Mouse (Mus musculus): ENCODE results near the gene Akap2. TPM values are rescaled to one million over a fixed set of nuclear protein-coding genes. Genes with fewer than 3 reads are reported as not detected.

Akap2 gene
- polyA plus RNA-seq, 1 experiment: 0.87 TPM

DNA sequence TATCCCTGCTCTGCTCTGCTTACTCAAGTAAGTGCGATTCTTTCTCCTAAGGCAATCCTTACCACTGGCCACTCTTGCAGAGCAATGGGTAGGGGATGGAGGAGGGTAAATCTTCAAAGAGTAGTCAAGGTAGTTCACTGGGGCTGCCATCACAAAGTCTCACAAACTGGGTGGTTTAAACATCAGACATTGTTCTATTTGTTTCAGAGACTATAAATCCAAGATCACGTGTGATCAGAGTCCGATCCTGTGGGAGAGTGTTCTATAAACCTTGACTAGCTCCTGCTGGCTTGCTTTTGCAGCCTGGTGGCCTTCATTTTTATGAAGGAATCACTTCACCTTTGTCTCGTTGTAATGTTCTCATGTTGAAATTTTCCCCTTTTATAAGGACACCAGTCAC, 199.3 kb downstream of the Akap2 start:
- peaks cover 3% of the 10 kb centered on the region; the same call in 1 of the 2 replicates for H3K9me3 ChIP-seq
- no peak overlapping the region for H3K4me3 ChIP-seq (replicated peaks)
- H3K27me3 ChIP-seq (replicated peaks): peaks cover 18% of the 10 kb centered on the region
- no peaks in the 10 kb centered on the region for H3K36me3 ChIP-seq (replicated peaks; ENCODE audit: low read length)
- TF ChIP-seq GATA1 (IDR thresholded peaks at IDR 0.05; ENCODE audit: borderline replicate concordance, low read length): no peak
- peaks cover 25% of the 10 kb centered on the region for H3K4me1 ChIP-seq

GRCm38 (mm10) chr4:57919494-57920423, 202.3 kb downstream of the Akap2 start:
- Histone ChIP-seq H3K4me1 (peaks cover 22% of the 10 kb centered on the region), H3K9me3 (no peaks in the 10 kb centered on the region), H3K4me3 (replicated peaks) (no peak overlapping the region), H3K36me3 (replicated peaks; ENCODE audit: low read length) (no peaks in the 10 kb centered on the region), H3K27me3 (replicated peaks) (peaks cover 17% of the 10 kb centered on the region)
- TF ChIP-seq FLI1 (IDR thresholded peaks at IDR 0.05; ENCODE audit: low read length): no peak
- TF ChIP-seq GATA1 (IDR thresholded peaks at IDR 0.05; ENCODE audit: borderline replicate concordance, low read length): no peak

DNA sequence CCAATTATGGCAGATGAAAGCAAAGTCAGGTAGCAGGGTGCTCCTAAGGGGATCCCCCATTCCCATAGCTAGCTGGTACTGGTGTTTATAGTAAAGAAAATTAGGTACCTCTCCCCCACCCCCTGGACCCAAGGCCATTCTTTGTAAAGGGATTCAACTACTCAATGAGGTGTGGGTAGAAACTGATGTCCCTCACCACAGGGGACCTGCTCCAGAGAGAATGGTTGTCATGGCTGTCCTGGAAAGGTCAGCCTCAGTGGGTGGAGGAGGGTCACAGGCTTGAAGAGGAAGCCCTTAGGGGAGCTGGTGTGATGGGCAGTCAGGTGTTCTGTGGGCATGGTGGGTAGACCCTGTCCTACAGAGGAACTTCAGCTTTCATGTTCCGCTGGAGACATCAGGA, 203.1 kb downstream of the Akap2 start:
- H3K4me1 ChIP-seq: peaks cover 22% of the 10 kb centered on the region
- H3K36me3 ChIP-seq (replicated peaks; ENCODE audit: low read length): no peaks in the 10 kb centered on the region
- H3K9me3 ChIP-seq: no peaks in the 10 kb centered on the region
- TF ChIP-seq GATA1 (IDR thresholded peaks at IDR 0.05; ENCODE audit: borderline replicate concordance, low read length): no peak
- no peak for TF ChIP-seq FLI1 (IDR thresholded peaks at IDR 0.05; ENCODE audit: low read length)
- H3K4me3 ChIP-seq (replicated peaks): no peak overlapping the region
- peaks cover 11% of the 10 kb centered on the region for H3K27me3 ChIP-seq (replicated peaks)

GRCm38 (mm10) chr4:57922171-57922570, 204.7 kb downstream of the Akap2 start:
- Histone ChIP-seq H3K27me3 (replicated peaks) (peaks cover 5% of the 10 kb centered on the region), H3K36me3 (replicated peaks; ENCODE audit: low read length) (no peaks in the 10 kb centered on the region), H3K4me1 (peaks cover 18% of the 10 kb centered on the region), H3K9me3 (no peaks in the 10 kb centered on the region), H3K4me3 (replicated peaks) (no peak overlapping the region)
- no peak for TF ChIP-seq GATA1 (IDR thresholded peaks at IDR 0.05; ENCODE audit: borderline replicate concordance, low read length)
- TF ChIP-seq FLI1 (IDR thresholded peaks at IDR 0.05; ENCODE audit: low read length): no peak

DNA sequence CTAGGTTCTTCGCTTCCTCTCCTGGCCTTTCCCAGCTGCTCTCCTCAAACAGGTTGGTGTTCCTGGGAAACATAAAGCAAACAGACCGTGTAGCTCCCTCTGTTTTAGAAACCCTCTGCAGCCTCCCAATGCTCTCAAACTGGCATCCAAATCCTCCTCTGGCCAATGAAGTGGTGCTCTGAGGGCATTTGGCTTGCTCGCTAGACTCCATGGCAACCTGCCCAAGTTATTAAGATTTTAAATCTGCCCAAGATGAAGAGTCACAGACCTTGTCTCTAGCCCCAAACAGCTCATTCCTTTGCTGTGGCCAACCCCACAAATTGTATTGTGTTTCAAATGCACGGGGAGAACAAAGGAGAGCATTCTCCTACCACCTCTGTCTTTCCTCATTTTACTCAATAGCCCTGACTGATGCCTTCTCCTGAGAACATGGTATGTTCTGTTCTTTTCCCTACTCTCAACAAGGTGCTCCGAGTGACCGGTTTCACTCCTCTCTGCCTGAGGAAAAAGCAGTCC, 207.2 kb downstream of the Akap2 start:
- peaks cover 7% of the 10 kb centered on the region for H3K4me1 ChIP-seq
- TF ChIP-seq GATA1 (IDR thresholded peaks at IDR 0.05; ENCODE audit: borderline replicate concordance, low read length) (no peak), FLI1 (IDR thresholded peaks at IDR 0.05; ENCODE audit: low read length) (no peak)
- no peak overlapping the region for H3K4me3 ChIP-seq (replicated peaks)
- no peaks in the 10 kb centered on the region for H3K9me3 ChIP-seq
- peaks cover 7% of the 10 kb centered on the region for H3K27me3 ChIP-seq (replicated peaks)
- no peaks in the 10 kb centered on the region for H3K36me3 ChIP-seq (replicated peaks; ENCODE audit: low read length)

DNA sequence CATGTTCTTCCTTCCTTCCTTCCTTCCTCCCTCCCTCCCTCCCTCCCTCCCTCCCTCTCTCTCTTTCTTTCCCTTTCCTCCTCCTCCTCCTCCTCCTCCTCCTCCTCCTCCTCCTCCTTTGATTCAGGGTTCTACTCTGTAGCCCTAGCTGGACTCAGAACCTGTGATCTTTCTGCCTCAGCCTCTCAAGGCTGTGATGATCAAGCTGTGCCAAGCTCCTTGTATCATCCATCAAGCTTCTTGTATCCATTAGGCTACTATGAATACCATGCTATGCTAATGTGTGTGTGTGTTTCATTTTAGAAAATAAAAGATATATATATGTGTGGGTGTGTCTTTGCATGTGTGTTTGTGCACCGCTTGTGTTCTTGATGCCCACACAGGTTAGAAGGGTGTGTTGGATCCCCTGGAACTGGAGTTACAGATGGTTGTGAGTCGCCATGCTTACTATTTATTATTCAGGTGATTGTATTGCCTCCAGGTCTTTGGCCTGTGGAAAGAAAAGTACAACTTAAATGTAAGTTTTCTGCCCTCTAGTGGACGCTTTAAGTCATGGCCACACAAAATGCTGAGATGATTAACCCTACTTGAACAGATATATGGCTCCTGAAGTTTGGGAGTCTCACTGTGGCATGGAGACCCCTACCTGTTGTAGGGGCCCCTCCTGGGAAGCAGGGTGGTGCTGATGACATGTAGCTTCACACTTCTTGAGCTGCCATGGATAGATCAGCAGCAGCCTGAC, 210.2 kb downstream of the Akap2 start:
- no peaks in the 10 kb centered on the region; the same call in 1 of the 2 replicates for H3K4me1 ChIP-seq
- TF ChIP-seq FLI1 (IDR thresholded peaks at IDR 0.05; ENCODE audit: low read length): no peak
- TF ChIP-seq GATA1 (IDR thresholded peaks at IDR 0.05; ENCODE audit: borderline replicate concordance, low read length): no peak
- peaks cover 7% of the 10 kb centered on the region for H3K27me3 ChIP-seq (replicated peaks)
- peaks cover 8% of the 10 kb centered on the region for H3K9me3 ChIP-seq
- no peaks in the 10 kb centered on the region for H3K36me3 ChIP-seq (replicated peaks; ENCODE audit: low read length)
- H3K4me3 ChIP-seq (replicated peaks): no peak overlapping the region

- peaks cover 13% of the 10 kb centered on the region for H3K9me3 ChIP-seq
Observed at GRCm38 (mm10) chr4:57930559-57931170, 213.2 kb downstream of the Akap2 start.

GRCm38 (mm10) chr4:57934181-57934580, 216.7 kb downstream of the Akap2 start:
- peaks cover 13% of the 10 kb centered on the region for H3K9me3 ChIP-seq
- H3K4me3 ChIP-seq (replicated peaks): no peak overlapping the region
- TF ChIP-seq FLI1 (IDR thresholded peaks at IDR 0.05; ENCODE audit: low read length): no peak
- TF ChIP-seq GATA1 (IDR thresholded peaks at IDR 0.05; ENCODE audit: borderline replicate concordance, low read length): no peak
- peaks cover 10% of the 10 kb centered on the region for H3K27me3 ChIP-seq (replicated peaks)
- no peaks in the 10 kb centered on the region for H3K4me1 ChIP-seq
- H3K36me3 ChIP-seq (replicated peaks; ENCODE audit: low read length): no peaks in the 10 kb centered on the region

More at GRCm38 (mm10) chr4:57930559-57931170, 213.2 kb downstream of the Akap2 start:
- no peaks in the 10 kb centered on the region; the same call in 1 of the 2 replicates for H3K4me1 ChIP-seq
- H3K36me3 ChIP-seq (replicated peaks; ENCODE audit: low read length): no peaks in the 10 kb centered on the region
- H3K4me3 ChIP-seq (replicated peaks): no peak overlapping the region
- no peak for TF ChIP-seq GATA1 (IDR thresholded peaks at IDR 0.05; ENCODE audit: borderline replicate concordance, low read length)
- no peak for TF ChIP-seq FLI1 (IDR thresholded peaks at IDR 0.05; ENCODE audit: low read length)
- peaks cover 4% of the 10 kb centered on the region for H3K27me3 ChIP-seq (replicated peaks)

GRCm38 (mm10) chr4:57937292-57937691, 219.8 kb downstream of the Akap2 start:
- H3K9me3 ChIP-seq: peaks cover 9% of the 10 kb centered on the region
- peaks cover 8% of the 10 kb centered on the region for H3K27me3 ChIP-seq (replicated peaks)
- TF ChIP-seq GATA1 (IDR thresholded peaks at IDR 0.05; ENCODE audit: borderline replicate concordance, low read length): no peak
- TF ChIP-seq FLI1 (IDR thresholded peaks at IDR 0.05; ENCODE audit: low read length): no peak
- H3K36me3 ChIP-seq (replicated peaks; ENCODE audit: low read length): peaks cover 4% of the 10 kb centered on the region
- no peaks in the 10 kb centered on the region for H3K4me1 ChIP-seq
- no peak overlapping the region for H3K4me3 ChIP-seq (replicated peaks)
